Mouse (Mus musculus) duodenum, adult 2 months (tissue): ENCODE measurements around the gene Mrap2. TPM values are rescaled to one million over a fixed set of nuclear protein-coding genes. Genes with fewer than 3 reads are reported as not detected.

ENCODE experiments used
- polyA plus RNA-seq: library from polyadenylated mRNA; depleted of rRNA; stranded (reverse); fragments of >200 nt; gene quantifications from 2 replicates; pipeline ENCODE4 v1.2.3, GENCODE M21; 2012; ENCODE audit warnings: low replicate concordance; rRNA removed

Mrap2 gene
- polyA plus RNA-seq = not detected in 2 replicates

GRCm38 (mm10) chr9:87144106-87144505 lies at the start of gene Mrap2:
Mrap2 (plus strand) TSS chr9:87144306.

Other genes with a start within 250 kb of the Mrap2 start
- gene Ripply2, start 128.8 kb upstream of the Mrap2 start, polyA plus RNA-seq = not detected in 2 replicates
- gene Cyb5r4, start 122.3 kb upstream of the Mrap2 start, polyA plus RNA-seq = 6.1 and 15.3 TPM in 2 replicates
- 0.23 and 0.37 TPM in 2 replicates for gene Cep162, start 111.2 kb downstream of the Mrap2 start, polyA plus RNA-seq